Mouse (Mus musculus) cerebellum, adult 2 months (tissue): ENCODE results near the gene Twf2. TPM values are rescaled to one million over a fixed set of nuclear protein-coding genes. Genes with fewer than 3 reads are reported as not detected.

Source experiments
- DNase-seq, 2 experiments: peaks; one replicate each; pipeline ENCODE4 v3.0.0; 2021
- H3K27ac ChIP-seq: fragments of 200-500 bp; 2 replicates; pipeline ENCODE4 v1.5.1; 2012; ENCODE audit warnings: low read length, control low read depth, inconsistent platforms; ENCODE audit not compliant: insufficient read depth
- H3K27me3 ChIP-seq: fragments of 200-500 bp; 2 replicates; pipeline ENCODE4 v1.6.1; 2012; ENCODE audit warnings: inconsistent platforms, mild to moderate bottlenecking, low read length, moderate library complexity; ENCODE audit not compliant: control insufficient read depth, insufficient read depth
- H3K4me1 ChIP-seq: fragments of 200-500 bp; 2 replicates; pipeline ENCODE4 v1.6.1; 2011; ENCODE audit warnings: low read length; ENCODE audit not compliant: control insufficient read depth, insufficient read depth
- H3K4me3 ChIP-seq: fragments of 200-500 bp; replicated peaks from 2 replicates; pipeline ENCODE3; 2011; ENCODE audit warnings: mild to moderate bottlenecking, low read depth, low read length, control low read depth; ENCODE audit not compliant: insufficient read depth
- CTCF ChIP-seq: fragments of 200-500 bp; IDR thresholded peaks from 2 replicates; pipeline ENCODE4 v1.5.1; 2011; ENCODE audit warnings: low read depth, mild to moderate bottlenecking, control low read depth, low read length, moderate library complexity, borderline replicate concordance; ENCODE audit not compliant: insufficient read depth
- POLR2A ChIP-seq: fragments of 200-500 bp; IDR thresholded peaks from 2 replicates; pipeline ENCODE4 v1.6.1; 2011; ENCODE audit warnings: low read length, control low read depth, borderline replicate concordance; ENCODE audit not compliant: insufficient read depth
- WGBS: fragments of 180-500 bp; shearing (Covaris S2); methylation state at CpG from one replicate; pipeline ENCODE4 v1.1.7; 2018; 5-methylcytosine and 5-hydroxymethylcytosine counted together
- polyA plus RNA-seq: library from polyadenylated mRNA; depleted of rRNA; stranded (reverse); fragments of >200 nt; gene quantifications from 2 replicates; pipeline ENCODE4 v1.2.3, GENCODE M21; 2012

Gene Twf2
- polyA plus RNA-seq, 1 experiment, result 54.7 TPM

- WGBS, result 55% methylated on average over 3 of the region's 3 CpGs
- no peak overlapping the region for H3K27ac ChIP-seq
These were observed 27.8 kb downstream of the Twf2 start for GRCm38 (mm10) chr9:106230734-106231106.

GRCm38 (mm10) chr9:106231220-106231619 lies 28.3 kb downstream of the Twf2 start:
- no peak overlapping the region for H3K4me3 ChIP-seq
- H3K27me3 ChIP-seq, result no peaks in the 10 kb centered on the region
- TF ChIP-seq CTCF, result no peak
- no peak for TF ChIP-seq POLR2A
- 0 out of 2 replicates have a peak, but pooled peaks cover 4% of the 10 kb centered on the region for H3K4me1 ChIP-seq
- H3K27ac ChIP-seq, result no peak overlapping the region
- no peak for DNase-seq
- 82% methylated on average over 7 of the region's 7 CpGs for WGBS

More at GRCm38 (mm10) chr9:106230734-106231106, 27.8 kb downstream of the Twf2 start:
- no peaks in the 10 kb centered on the region for H3K27me3 ChIP-seq
- no peak overlapping the region for H3K4me3 ChIP-seq
- DNase-seq, result no peak
- H3K4me1 ChIP-seq, result 0 out of 2 replicates have a peak, but pooled peaks cover 4% of the 10 kb centered on the region
- TF ChIP-seq CTCF (no peak), POLR2A (no peak)

DNA sequence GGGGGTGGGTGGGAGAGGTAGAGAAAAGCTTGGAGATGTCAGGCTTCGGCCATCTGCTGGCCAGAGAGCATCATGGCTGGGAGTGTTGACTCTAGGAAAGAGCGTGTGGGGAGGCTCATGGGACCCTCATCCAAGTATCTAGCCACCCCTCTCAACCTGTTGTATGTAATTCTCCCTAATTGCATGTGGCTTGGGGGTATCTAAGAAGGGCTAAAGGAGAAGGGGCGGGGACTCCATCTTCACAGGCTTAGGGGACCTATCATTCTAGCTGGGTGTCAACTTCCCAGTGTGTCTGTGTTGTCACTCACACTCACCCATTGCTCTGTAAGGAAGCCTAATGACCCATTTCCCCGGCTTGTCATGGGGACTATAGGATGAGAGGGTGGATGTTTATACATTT lies 28.9 kb downstream of the Twf2 start:
- Histone ChIP-seq H3K4me1 (no peaks in the 10 kb centered on the region), H3K27me3 (no peaks in the 10 kb centered on the region), H3K27ac (no peak overlapping the region), H3K4me3 (no peak overlapping the region)
- no peak for TF ChIP-seq POLR2A
- no peak for TF ChIP-seq CTCF
- 91% methylated on average over 4 of the region's 4 CpGs for WGBS
- no peak for DNase-seq

GRCm38 (mm10) chr9:106232956-106233355 lies 30.0 kb downstream of the Twf2 start:
- WGBS, result 37% methylated on average over 3 of the region's 3 CpGs
- H3K4me1 ChIP-seq, result no peaks in the 10 kb centered on the region
- DNase-seq, result no peak
- TF ChIP-seq POLR2A (no peak), CTCF (no peak)
- H3K4me3 ChIP-seq, result no peak overlapping the region
- H3K27me3 ChIP-seq, result no peaks in the 10 kb centered on the region
- no peak overlapping the region for H3K27ac ChIP-seq

DNA sequence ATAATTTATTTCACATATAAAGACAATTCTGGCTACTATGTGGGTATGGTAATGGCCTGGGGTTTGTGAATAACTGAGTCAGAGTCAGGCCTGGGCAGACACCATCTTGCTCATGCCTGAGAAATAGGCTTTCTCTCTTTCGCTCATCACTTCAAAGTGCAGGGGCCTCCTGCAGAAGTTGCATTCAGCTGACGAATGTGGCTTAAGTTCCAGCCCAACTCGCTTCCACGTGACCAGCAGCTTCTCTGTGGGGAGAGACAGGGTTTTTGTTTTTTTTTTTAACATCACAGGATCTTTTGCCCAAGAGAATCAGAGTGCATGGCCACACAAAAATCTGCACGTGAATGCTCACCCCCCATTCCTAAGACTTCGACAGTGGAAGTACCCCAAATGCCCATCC lies 31.0 kb downstream of the Twf2 start:
- no peak for DNase-seq
- Histone ChIP-seq H3K4me3 (no peak overlapping the region), H3K27me3 (no peaks in the 10 kb centered on the region), H3K4me1 (no peaks in the 10 kb centered on the region), H3K27ac (no peak overlapping the region)
- WGBS, result 77% methylated on average over 6 of the region's 6 CpGs
- TF ChIP-seq POLR2A (no peak), CTCF (no peak)

- 80% methylated on average over 23 of the region's 23 CpGs for WGBS
- Histone ChIP-seq H3K4me1 (no peaks in the 10 kb centered on the region), H3K27me3 (no peaks in the 10 kb centered on the region), H3K4me3 (no peak overlapping the region), H3K27ac (no peak overlapping the region)
- DNase-seq, result peak in 1 of 2 experiments; percentile 9
- TF ChIP-seq CTCF (no peak), POLR2A (no peak)
These were observed 32.4 kb downstream of the Twf2 start for GRCm38 (mm10) chr9:106235194-106235830.

DNA sequence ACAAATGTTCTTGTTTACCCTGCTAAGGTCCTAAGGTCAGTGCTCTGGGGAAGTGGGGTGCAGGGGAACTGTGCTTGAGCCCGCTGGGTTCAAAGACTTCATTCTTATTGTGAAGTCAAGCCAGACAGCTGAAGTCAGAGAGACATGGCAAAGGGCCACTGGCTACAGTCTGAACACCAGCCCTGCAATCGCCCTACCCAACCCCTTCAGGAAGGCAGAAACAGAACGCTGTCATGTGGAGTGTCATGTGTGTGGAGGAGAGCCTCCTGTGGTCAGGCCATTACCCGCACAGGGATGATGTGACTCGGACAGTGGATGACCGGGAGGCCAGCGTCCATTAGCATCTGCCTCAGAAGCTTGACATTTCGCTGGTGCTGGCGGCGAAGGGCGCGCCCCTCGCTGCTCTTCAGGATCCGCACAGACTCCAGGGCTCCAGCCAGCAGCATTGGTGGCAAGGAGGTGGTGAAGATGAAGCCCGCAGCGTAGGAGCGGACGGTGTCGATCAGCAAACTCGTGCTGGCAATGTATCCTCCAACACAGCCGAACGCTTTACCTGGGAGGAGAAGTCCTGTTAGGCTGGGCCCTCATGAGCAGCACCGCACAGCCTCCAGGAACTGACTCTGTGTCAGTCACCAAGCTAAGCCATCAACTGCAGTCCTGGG lies 33.4 kb downstream of the Twf2 start:
- DNase-seq, result no peak
- H3K27me3 ChIP-seq, result no peaks in the 10 kb centered on the region
- 86% methylated on average over 23 of the region's 23 CpGs for WGBS
- no peak overlapping the region for H3K4me3 ChIP-seq
- no peaks in the 10 kb centered on the region for H3K4me1 ChIP-seq
- no peak overlapping the region for H3K27ac ChIP-seq
- TF ChIP-seq CTCF, result no peak
- TF ChIP-seq POLR2A, result no peak

- Histone ChIP-seq H3K4me1 (no peaks in the 10 kb centered on the region; the same call in 1 of the 2 replicates), H3K27me3 (no peaks in the 10 kb centered on the region), H3K4me3 (no peak overlapping the region), H3K27ac (no peak overlapping the region)
- DNase-seq, result no peak
- WGBS, result 77% methylated on average over 3 of the region's 3 CpGs
- TF ChIP-seq POLR2A (no peak), CTCF (no peak)
These were observed 33.9 kb downstream of the Twf2 start for GRCm38 (mm10) chr9:106236818-106237211.
